11 mouse cellular contexts compared by ENCODE assay signal in the genomic region with DNA sequence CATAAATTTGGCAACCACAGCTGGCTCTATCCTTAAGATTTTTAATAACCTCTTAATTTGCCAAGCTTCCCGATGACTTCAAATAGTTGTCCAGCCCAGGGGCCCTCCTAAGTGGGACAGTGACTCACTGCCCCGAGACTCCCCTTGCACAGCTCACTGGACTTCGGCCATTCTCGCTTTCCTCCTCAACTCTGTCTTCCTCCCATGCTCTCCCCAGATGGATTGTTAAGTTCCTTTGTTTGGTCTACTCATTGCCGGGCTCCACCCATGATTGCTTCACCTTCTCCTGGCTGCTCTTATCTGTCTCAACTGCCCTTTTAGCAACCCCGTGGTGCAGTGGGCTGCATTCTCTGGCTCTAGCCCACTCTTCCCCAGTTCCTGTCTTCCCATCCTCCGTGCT. TPM values are rescaled to one million over a fixed set of nuclear protein-coding genes. Genes with fewer than 3 reads are reported as not detected.
DNase-seq lines count a peak whose midpoint lies in the region; ATAC-seq and TF ChIP-seq lines count a peak whose summit lies in the region.
"Had no signal": no experiment of that assay in that cellular context is flagged by ENCODE, and none has a peak within 500 bp of the region (broad histone marks: within the 10 kb centered on the region; RNA-seq: fewer than 3 reads in every experiment).

No protein-coding gene starts in this region.

- H3K4me3 ChIP-seq in intestine, embryonic 15.5 days (replicated peaks) = no peak overlapping the region
- no peak overlapping the region for H3K4me3 ChIP-seq in stomach, postnatal 0 days (ENCODE audit: low read depth, low read length)
- H3K4me3 ChIP-seq in cerebellum, adult 2 months (replicated peaks; ENCODE audit: insufficient read depth, low read depth, low read length) = no peak overlapping the region
- H3K4me3 ChIP-seq: erythroblast, embryonic 14.5 days; liver, embryonic 15.5 days had no signal

- no peaks in the 10 kb centered on the region for H3K4me1 ChIP-seq in intestine, embryonic 15.5 days (replicated peaks)
- H3K4me1 ChIP-seq in stomach, postnatal 0 days (replicated peaks; ENCODE audit: control insufficient read depth, insufficient read depth) = no peaks in the 10 kb centered on the region; the same call in 1 of the 2 replicates
- no peaks in the 10 kb centered on the region for H3K4me1 ChIP-seq in cerebellum, adult 2 months (ENCODE audit: control insufficient read depth, insufficient read depth, low read length)
- H3K4me1 ChIP-seq: liver, embryonic 15.5 days had no signal

- H3K27ac ChIP-seq in intestine, embryonic 15.5 days = no peak overlapping the region
- H3K27ac ChIP-seq in stomach, postnatal 0 days (replicated peaks) = 0 out of 2 replicates have a peak overlapping the region, but pooled peaks have one; percentile 8
- no peak overlapping the region for H3K27ac ChIP-seq in cerebellum, adult 2 months (ENCODE audit: insufficient read depth, low read length)
- H3K27ac ChIP-seq: liver, embryonic 15.5 days had no signal

- TF ChIP-seq CTCF in stomach, postnatal 0 days (IDR thresholded peaks at IDR 0.05; ENCODE audit: low read depth) = no peak
- TF ChIP-seq CTCF in cerebellum, adult 2 months (IDR thresholded peaks at IDR 0.05; ENCODE audit: borderline replicate concordance, insufficient read depth, low read depth, low read length) = no peak

- no peak overlapping the region for H3K4me2 ChIP-seq in intestine, embryonic 15.5 days (replicated peaks)
- H3K4me2 ChIP-seq in stomach, postnatal 0 days (replicated peaks; ENCODE audit: low read depth) = no peak overlapping the region
- H3K4me2 ChIP-seq: liver, embryonic 15.5 days had no signal

- no peaks in the 10 kb centered on the region for H3K27me3 ChIP-seq in intestine, embryonic 15.5 days (replicated peaks)
- H3K27me3 ChIP-seq in stomach, postnatal 0 days (ENCODE audit: control insufficient read depth, insufficient read depth, low read length) = no peaks in the 10 kb centered on the region
- H3K27me3 ChIP-seq in cerebellum, adult 2 months (ENCODE audit: control insufficient read depth, insufficient read depth, low read length) = no peaks in the 10 kb centered on the region
- H3K27me3 ChIP-seq: liver, embryonic 15.5 days had no signal

- no peak for TF ChIP-seq EP300 in stomach, postnatal 0 days (optimal IDR thresholded peaks at IDR 0.05)

- no peaks in the 10 kb centered on the region for H3K36me3 ChIP-seq in intestine, embryonic 15.5 days
- H3K36me3 ChIP-seq in stomach, postnatal 0 days (ENCODE audit: control insufficient read depth, insufficient read depth, low read length) = no peaks in the 10 kb centered on the region
- H3K36me3 ChIP-seq: liver, embryonic 15.5 days had no signal

- 52% methylated on average over 7 of the region's 7 CpGs for WGBS in intestine, embryonic 15.5 days
- WGBS in stomach, postnatal 0 days = 32% methylated on average over 7 of the region's 7 CpGs
- 55% methylated on average over 7 of the region's 7 CpGs for WGBS in cerebellum, adult 2 months

- H3K9ac ChIP-seq in intestine, embryonic 15.5 days = no peak overlapping the region
- H3K9ac ChIP-seq in stomach, postnatal 0 days (ENCODE audit: low read length) = no peak overlapping the region
- H3K9ac ChIP-seq: liver, embryonic 15.5 days had no signal

- H3K9me3 ChIP-seq in intestine, embryonic 15.5 days = no peaks in the 10 kb centered on the region
- H3K9me3 ChIP-seq in stomach, postnatal 0 days (ENCODE audit: control insufficient read depth, low read length) = no peaks in the 10 kb centered on the region
- H3K9me3 ChIP-seq: liver, embryonic 15.5 days had no signal

- peak; percentile 14 for DNase-seq in ovary, adult 18-20 months (ENCODE audit: low spot score)
- DNase-seq in ovary, postnatal 14 days (ENCODE audit: low spot score) = no peak
- peak; percentile 67 for DNase-seq in gastrocnemius, postnatal 25 days
- DNase-seq in stomach, postnatal 0 days (ENCODE audit: low spot score) = no peak
- DNase-seq in testis, postnatal 10 days (ENCODE audit: low spot score) = no peak
- DNase-seq in natural killer cell, adult 2 months (ENCODE audit: low spot score in 2 of 2) = no peak
- DNase-seq in cerebellum, adult 2 months = no peak
- DNase-seq: cerebellum, postnatal 25 days had no signal

- peak; percentile 88 for ATAC-seq in intestine, embryonic 15.5 days
- peak; percentile 65; the same call in 1 of the 2 replicates for ATAC-seq in stomach, postnatal 0 days (ENCODE audit: low FRiP score, low TSS enrichment)

- TF ChIP-seq POLR2A in cerebellum, adult 2 months (IDR thresholded peaks at IDR 0.05; ENCODE audit: borderline replicate concordance, insufficient read depth, low read length) = no peak

RNA-seq across cellular contexts. Expression of gene Dut, which starts 31.5 kb away (rescaled TPM):
- total RNA-seq in gastrocnemius, postnatal 25 days (2021) = 1 to 10 TPM; 6.4 to 7.4 TPM
- polyA plus RNA-seq in intestine, embryonic 15.5 days (2015; fragmentation: Nextera tagmentation; extraction: Ambion mirVana) = 119 and 134 TPM in 2 replicates
- polyA plus RNA-seq in stomach, postnatal 0 days (2015; fragmentation: Nextera tagmentation; extraction: Ambion mirVana) = 50.6 and 53.5 TPM in 2 replicates
- polyA plus RNA-seq in cerebellum, adult 2 months (2012; rRNA removed) = 42.6 and 44.8 TPM in 2 replicates

Comparison
In these comparisons a context has a peak if more than half of its experiments do, and no peak if none do; other contexts are left out.
1. DNase-seq: peak in ovary, adult 18-20 months (single experiment) and gastrocnemius, postnatal 25 days (single experiment); none in ovary, postnatal 14 days (single experiment), stomach, postnatal 0 days (single experiment), testis, postnatal 10 days (single experiment), natural killer cell, adult 2 months (0 of 2) and cerebellum, adult 2 months (0 of 2).